Mouse (Mus musculus) cerebellum, postnatal 36 days (tissue): Measurements from ENCODE around the gene Selenon.
"Not testable (repeated sequence)": the region's sequence is repeated elsewhere in the genome, so short reads cannot be mapped to it uniquely, and the experiment has no call there.

Source experiments
- DNase-seq, 2 experiments: peaks; one replicate each; pipeline ENCODE4 v3.0.0; 2021 to 2022; ENCODE audit warnings: mixed read lengths in 2 of 2

Selenon gene

GRCm38 (mm10) chr4:134505303-134505789 is 46.6 kb downstream of the Selenon start:
- no peak for DNase-seq

- no peak for DNase-seq
Measured at GRCm38 (mm10) chr4:134503686-134504357, 48.1 kb downstream of the Selenon start.

- DNase-seq, result no peak
Measured at GRCm38 (mm10) chr4:134501095-134501494, 50.9 kb downstream of the Selenon start.

- DNase-seq, result not testable (repeated sequence)
Measured at GRCm38 (mm10) chr4:134498983-134499382, 53.0 kb downstream of the Selenon start.

GRCm38 (mm10) chr4:134497986-134498731 is 53.8 kb downstream of the Selenon start:
- no peak for DNase-seq

GRCm38 (mm10) chr4:134497223-134497622 is 54.7 kb downstream of the Selenon start:
- no peak for DNase-seq

- peak; percentile 82 to 86 for DNase-seq
Measured at GRCm38 (mm10) chr4:134496595-134497210, 55.3 kb downstream of the Selenon start, which contains the start of gene Paqr7. Paqr7 (plus strand) TSS chr4:134496697.

GRCm38 (mm10) chr4:134495546-134495923 is 56.4 kb downstream of the Selenon start:
- DNase-seq, result no peak

GRCm38 (mm10) chr4:134494780-134495545 is 57.0 kb downstream of the Selenon start:
- DNase-seq, result no peak

- not testable (repeated sequence) for DNase-seq
Measured at GRCm38 (mm10) chr4:134494161-134494560, 57.8 kb downstream of the Selenon start.

- DNase-seq, result no peak
Measured at GRCm38 (mm10) chr4:134491716-134492115, 60.2 kb downstream of the Selenon start.

- no peak for DNase-seq
Measured at GRCm38 (mm10) chr4:134489986-134490665, 61.8 kb downstream of the Selenon start.

GRCm38 (mm10) chr4:134488211-134488610 is 63.8 kb downstream of the Selenon start:
- no peak for DNase-seq
